Mouse (Mus musculus) kidney, postnatal 14 days (tissue): ENCODE data around the gene Zfp219.
A peak's percentile ranks its signal among the peaks of the same experiment; 100 is the strongest.

ENCODE experiments used
- DNase-seq: peaks from one replicate; pipeline ENCODE4 v3.0.0; 2022; ENCODE audit warnings: mixed read lengths

The Zfp219 gene

GRCm38 (mm10) chr14:51996231-51996841 is 24.2 kb downstream of the Zfp219 start:
- no peak for DNase-seq

- no peak for DNase-seq
Measured at GRCm38 (mm10) chr14:51995219-51995871, 25.2 kb downstream of the Zfp219 start.

- DNase-seq: no peak
Measured at GRCm38 (mm10) chr14:51994453-51994852, 26.1 kb downstream of the Zfp219 start.

GRCm38 (mm10) chr14:51989461-51989970 is 31.0 kb downstream of the Zfp219 start:
- no peak for DNase-seq

- peak; percentile 81 for DNase-seq
Measured at GRCm38 (mm10) chr14:51988731-51989130, 31.8 kb downstream of the Zfp219 start.

GRCm38 (mm10) chr14:51987177-51987576 is 33.4 kb downstream of the Zfp219 start:
- no peak for DNase-seq

GRCm38 (mm10) chr14:51986153-51986505 is 34.4 kb downstream of the Zfp219 start:
- no peak for DNase-seq

- peak; percentile 87 for DNase-seq
Measured at GRCm38 (mm10) chr14:51985301-51986152, 35.0 kb downstream of the Zfp219 start.

GRCm38 (mm10) chr14:51984247-51985231 is 36.0 kb downstream of the Zfp219 start, which contains the start of gene Arhgef40:
Gene Arhgef40, plus strand, starts transcription at chr14:51984719.
- DNase-seq: peak; percentile 91

- no peak for DNase-seq
Measured at GRCm38 (mm10) chr14:51983855-51984246, 36.7 kb downstream of the Zfp219 start.

- no peak for DNase-seq
Measured at GRCm38 (mm10) chr14:51983251-51983650, 37.3 kb downstream of the Zfp219 start.

GRCm38 (mm10) chr14:51979252-51979651 is 41.3 kb downstream of the Zfp219 start:
- DNase-seq: no peak

GRCm38 (mm10) chr14:51967400-51967799 is 53.1 kb downstream of the Zfp219 start:
- DNase-seq: no peak

- DNase-seq: no peak
Measured at GRCm38 (mm10) chr14:51960316-51960715, 60.2 kb downstream of the Zfp219 start.
